Mouse (Mus musculus): Measurements from ENCODE around the gene Klc4. TPM values are rescaled to one million over a fixed set of nuclear protein-coding genes. Genes with fewer than 3 reads are reported as not detected.

Gene Klc4
- polyA plus RNA-seq, 1 experiment, result 22.7 TPM

DNA sequence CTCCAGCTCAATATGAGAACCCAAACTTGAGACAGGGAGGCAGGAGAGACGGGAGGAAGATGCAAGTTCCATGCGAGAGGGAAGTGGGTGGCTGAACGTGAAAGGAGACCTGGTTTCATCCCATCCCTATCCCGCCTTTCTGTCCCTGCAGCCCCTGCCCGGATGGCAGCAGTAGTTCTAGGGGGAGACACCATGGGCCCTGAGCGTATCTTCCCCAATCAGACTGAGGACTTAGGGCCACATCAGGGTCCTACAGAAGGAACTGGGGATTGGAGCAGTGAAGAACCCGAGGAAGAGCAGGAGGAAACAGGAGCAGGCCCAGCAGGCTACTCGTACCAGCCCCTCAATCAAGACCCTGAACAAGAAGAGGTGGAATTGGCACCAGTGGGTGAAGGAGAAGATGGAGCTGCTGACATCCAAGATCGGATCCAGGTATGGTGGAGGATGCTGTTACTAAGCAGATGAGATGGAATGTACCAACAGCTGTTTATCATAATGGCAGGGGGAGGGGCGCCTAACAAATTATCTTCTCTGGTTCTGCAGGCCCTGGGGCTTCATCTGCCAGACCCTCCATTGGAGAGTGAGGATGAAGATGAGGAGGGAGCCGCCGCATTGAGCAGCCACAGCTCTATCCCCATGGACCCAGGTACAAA is 35.8 kb upstream of the Klc4 start:
- Histone ChIP-seq H3K4me1 (ENCODE audit: control insufficient read depth, insufficient read depth, low read length) (peaks cover 5% of the 10 kb centered on the region), H3K36me3 (ENCODE audit: control insufficient read depth, insufficient read depth, low read length) (no peaks in the 10 kb centered on the region; the same call in 1 of the 2 replicates), H3K27me3 (ENCODE audit: control insufficient read depth, insufficient read depth, low read length) (no peaks in the 10 kb centered on the region), H3K27ac (ENCODE audit: control insufficient read depth, insufficient read depth, low read depth, low read length) (peak overlapping the region; percentile 80), H3K4me3 (ENCODE audit: control insufficient read depth, low read depth, low read length) (peak overlapping the region; percentile 96)
- TF ChIP-seq CTCF (IDR thresholded peaks at IDR 0.05; ENCODE audit: control insufficient read depth, insufficient read depth, insufficient replicate concordance, low read depth, low read length) (no peak), POLR2A (IDR thresholded peaks at IDR 0.05; ENCODE audit: control insufficient read depth, low read depth, low read length) (0 out of 2 replicates have a peak, but pooled peaks have one; percentile 19)

DNA sequence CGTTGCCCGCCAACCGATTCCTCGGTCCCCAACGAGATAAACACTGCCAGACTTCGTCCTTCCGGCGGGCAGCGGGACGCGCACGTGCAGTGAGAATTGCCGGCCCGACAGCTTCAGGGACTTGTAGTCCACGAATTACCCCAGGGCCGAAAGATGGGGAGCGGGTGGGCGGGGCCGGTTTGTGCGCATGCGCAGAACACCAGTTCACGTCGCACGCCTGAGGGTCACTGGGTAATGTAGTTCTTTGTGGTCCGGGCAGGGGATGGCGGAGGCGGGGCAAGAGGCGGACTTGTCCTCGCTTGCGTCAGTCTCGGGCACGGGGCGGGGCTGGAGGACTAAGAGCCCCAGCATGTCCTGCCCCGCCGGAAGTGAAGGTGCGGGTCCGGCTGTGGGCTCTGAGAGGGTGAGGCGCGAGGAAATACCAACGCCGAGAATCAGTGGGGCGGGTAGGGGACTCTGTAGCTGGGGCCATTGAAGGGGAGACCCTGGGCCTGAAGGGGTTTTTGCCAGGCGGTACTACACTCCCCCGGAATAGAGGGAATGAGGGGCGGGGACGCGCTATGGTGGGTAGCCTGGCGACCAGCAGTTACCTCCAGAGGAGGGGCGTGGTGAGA is 35.0 kb upstream of the Klc4 start, which contains the start of gene Klhdc3:
Klhdc3 (minus strand) TSS at position 155 of the 614 bp plus-strand sequence.
- Histone ChIP-seq H3K27ac (ENCODE audit: control insufficient read depth, insufficient read depth, low read depth, low read length) (peak within 1 kb of the TSS; percentile 91), H3K27me3 (ENCODE audit: control insufficient read depth, insufficient read depth, low read length) (no peaks in the 10 kb centered on the region), H3K4me1 (ENCODE audit: control insufficient read depth, insufficient read depth, low read length) (peaks cover 5% of the 10 kb centered on the region), H3K4me3 (ENCODE audit: control insufficient read depth, low read depth, low read length) (peak within 1 kb of the TSS; percentile 96), H3K36me3 (ENCODE audit: control insufficient read depth, insufficient read depth, low read length) (peaks cover 2% of the 10 kb centered on the region; the same call in 1 of the 2 replicates)
- TF ChIP-seq CTCF (IDR thresholded peaks at IDR 0.05; ENCODE audit: control insufficient read depth, insufficient read depth, insufficient replicate concordance, low read depth, low read length) (no peak), POLR2A (IDR thresholded peaks at IDR 0.05; ENCODE audit: control insufficient read depth, low read depth, low read length) (peak; percentile 62)

- no peak for TF ChIP-seq CTCF (IDR thresholded peaks at IDR 0.05; ENCODE audit: control insufficient read depth, insufficient read depth, insufficient replicate concordance, low read depth, low read length)
- no peak for TF ChIP-seq POLR2A (IDR thresholded peaks at IDR 0.05; ENCODE audit: control insufficient read depth, low read depth, low read length)
- Histone ChIP-seq H3K27me3 (ENCODE audit: control insufficient read depth, insufficient read depth, low read length) (no peaks in the 10 kb centered on the region), H3K36me3 (ENCODE audit: control insufficient read depth, insufficient read depth, low read length) (peaks cover 5% of the 10 kb centered on the region; the same call in 1 of the 2 replicates), H3K4me1 (ENCODE audit: control insufficient read depth, insufficient read depth, low read length) (peaks cover 5% of the 10 kb centered on the region), H3K27ac (ENCODE audit: control insufficient read depth, insufficient read depth, low read depth, low read length) (peak overlapping the region; percentile 91), H3K4me3 (ENCODE audit: control insufficient read depth, low read depth, low read length) (peak overlapping the region; percentile 96)
Observed at GRCm38 (mm10) chr17:46679843-46680759, 34.3 kb upstream of the Klc4 start.

DNA sequence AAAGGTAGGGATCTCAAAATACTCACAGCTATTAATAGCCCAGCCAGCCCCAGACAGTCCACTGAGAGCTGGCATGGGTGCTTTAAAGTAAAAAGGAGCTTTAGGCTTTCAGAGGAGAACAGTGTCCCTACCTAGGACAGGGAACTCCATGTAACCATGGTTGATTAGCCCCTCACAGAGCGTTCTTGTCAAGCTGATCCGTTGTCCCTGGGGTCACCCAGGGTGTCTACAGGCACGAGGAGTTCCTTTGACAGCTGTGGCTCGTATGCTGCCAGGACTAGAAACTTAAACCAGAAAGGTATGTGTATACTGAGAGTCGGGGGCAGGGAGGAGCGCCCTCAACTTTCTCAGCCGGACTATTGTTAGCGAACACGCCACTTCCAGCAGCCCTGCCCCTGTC is 33.1 kb upstream of the Klc4 start:
- TF ChIP-seq CTCF (IDR thresholded peaks at IDR 0.05; ENCODE audit: control insufficient read depth, insufficient read depth, insufficient replicate concordance, low read depth, low read length) (no peak), POLR2A (IDR thresholded peaks at IDR 0.05; ENCODE audit: control insufficient read depth, low read depth, low read length) (no peak)
- H3K27ac ChIP-seq (ENCODE audit: control insufficient read depth, insufficient read depth, low read depth, low read length), result peak overlapping the region; percentile 80
- no peaks in the 10 kb centered on the region for H3K27me3 ChIP-seq (ENCODE audit: control insufficient read depth, insufficient read depth, low read length)
- H3K4me1 ChIP-seq (ENCODE audit: control insufficient read depth, insufficient read depth, low read length), result peaks cover 12% of the 10 kb centered on the region
- peaks cover 5% of the 10 kb centered on the region for H3K36me3 ChIP-seq (ENCODE audit: control insufficient read depth, insufficient read depth, low read length)
- peak overlapping the region; percentile 96 for H3K4me3 ChIP-seq (ENCODE audit: control insufficient read depth, low read depth, low read length)

DNA sequence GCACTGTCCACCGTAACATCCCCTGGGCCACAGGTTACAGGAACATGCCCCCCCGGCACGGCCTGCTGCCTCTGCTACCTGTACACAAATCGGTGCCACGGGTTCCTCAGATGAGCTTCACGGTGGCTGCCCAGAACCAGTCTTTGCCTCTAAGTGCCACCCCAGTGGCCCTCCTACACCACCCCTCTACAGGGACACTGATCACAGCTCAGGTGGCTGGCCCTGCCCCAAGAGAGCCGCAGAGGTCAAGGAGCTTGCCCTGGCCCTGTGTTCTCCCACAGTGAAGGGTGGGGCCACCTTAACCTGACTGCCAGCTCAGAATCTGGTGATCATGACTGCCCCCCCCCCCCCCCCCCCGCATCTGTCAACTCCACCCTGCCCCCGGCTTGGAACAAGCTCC is 32.6 kb upstream of the Klc4 start, which contains the start of gene Mea1:
Mea1 (plus strand) TSS at position 378 of the 400 bp plus-strand sequence.
- peak within 1 kb of the TSS; percentile 96 for H3K4me3 ChIP-seq (ENCODE audit: control insufficient read depth, low read depth, low read length)
- no peaks in the 10 kb centered on the region for H3K27me3 ChIP-seq (ENCODE audit: control insufficient read depth, insufficient read depth, low read length)
- peaks cover 5% of the 10 kb centered on the region for H3K36me3 ChIP-seq (ENCODE audit: control insufficient read depth, insufficient read depth, low read length)
- H3K4me1 ChIP-seq (ENCODE audit: control insufficient read depth, insufficient read depth, low read length), result peaks cover 12% of the 10 kb centered on the region
- H3K27ac ChIP-seq (ENCODE audit: control insufficient read depth, insufficient read depth, low read depth, low read length), result peak within 1 kb of the TSS; percentile 86
- TF ChIP-seq POLR2A (IDR thresholded peaks at IDR 0.05; ENCODE audit: control insufficient read depth, low read depth, low read length) (no peak; the same call in 1 of the 2 replicates), CTCF (IDR thresholded peaks at IDR 0.05; ENCODE audit: control insufficient read depth, insufficient read depth, insufficient replicate concordance, low read depth, low read length) (no peak)

DNA sequence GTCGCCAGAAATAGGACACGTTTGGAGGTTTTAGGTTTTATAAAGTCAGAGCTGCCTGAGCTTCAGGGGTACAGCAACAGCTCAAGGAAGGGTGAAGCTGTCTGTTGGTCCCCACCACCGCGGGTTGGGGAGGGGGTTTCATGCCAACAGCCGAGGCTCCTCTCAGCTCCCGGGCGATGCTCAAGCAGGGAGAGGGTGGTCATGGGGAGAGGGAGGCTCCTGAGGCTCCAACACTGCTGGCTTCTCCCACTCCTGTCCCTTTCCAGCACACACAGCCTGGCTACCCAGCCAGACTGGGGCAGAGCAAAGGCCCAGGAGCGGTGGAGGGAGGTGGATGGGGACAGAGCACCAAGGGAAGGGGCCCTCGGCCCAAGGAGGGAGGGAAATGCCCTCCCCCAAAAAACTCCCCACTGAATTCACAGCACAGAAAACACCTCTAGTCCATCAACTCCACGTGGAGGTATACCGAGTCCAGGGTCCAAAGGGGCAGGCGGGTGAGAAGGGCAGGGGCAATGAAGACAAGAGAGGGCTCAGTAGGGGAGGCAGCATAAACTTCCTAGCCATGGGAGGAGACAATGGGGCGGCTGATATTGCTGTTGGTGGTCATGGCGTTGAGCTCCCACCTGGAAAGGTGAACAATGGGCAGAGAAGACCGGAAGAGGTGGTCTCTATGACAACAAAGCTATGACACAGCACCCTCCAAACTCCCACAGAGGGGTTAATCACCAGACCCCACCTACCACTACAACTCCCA is 28.9 kb upstream of the Klc4 start:
- Histone ChIP-seq H3K27me3 (ENCODE audit: control insufficient read depth, insufficient read depth, low read length) (no peaks in the 10 kb centered on the region), H3K36me3 (ENCODE audit: control insufficient read depth, insufficient read depth, low read length) (peaks cover 7% of the 10 kb centered on the region), H3K4me1 (ENCODE audit: control insufficient read depth, insufficient read depth, low read length) (peaks cover 14% of the 10 kb centered on the region), H3K27ac (ENCODE audit: control insufficient read depth, insufficient read depth, low read depth, low read length) (peak overlapping the region; percentile 91), H3K4me3 (ENCODE audit: control insufficient read depth, low read depth, low read length) (peak overlapping the region; percentile 89)
- no peak; the same call in 1 of the 2 replicates for TF ChIP-seq POLR2A (IDR thresholded peaks at IDR 0.05; ENCODE audit: control insufficient read depth, low read depth, low read length)
- no peak for TF ChIP-seq CTCF (IDR thresholded peaks at IDR 0.05; ENCODE audit: control insufficient read depth, insufficient read depth, insufficient replicate concordance, low read depth, low read length)
